ENCODE assay signal across 21 mouse cellular contexts in genomic region chr2:157263101-157263500, GRCm38 (mm10). TPM values are rescaled to one million over a fixed set of nuclear protein-coding genes. Genes with fewer than 3 reads are reported as not detected.
DNase-seq lines count a peak whose midpoint lies in the region; ATAC-seq and TF ChIP-seq lines count a peak whose summit lies in the region.
"Had no signal": no experiment of that assay in that cellular context is flagged by ENCODE, and none has a peak within 500 bp of the region (broad histone marks: within the 10 kb centered on the region; RNA-seq: fewer than 3 reads in every experiment).

No protein-coding gene starts in this region.

- H3K9ac ChIP-seq in midbrain, postnatal 0 days (replicated peaks; ENCODE audit: low read length, poor library complexity, severe bottlenecking) = no peak overlapping the region
- H3K9ac ChIP-seq in midbrain, embryonic 15.5 days = no peak overlapping the region
- H3K9ac ChIP-seq: embryonic facial prominence, embryonic 15.5 days; hindbrain, embryonic 14.5 days had no signal

- no peak overlapping the region for H3K4me2 ChIP-seq in midbrain, postnatal 0 days (ENCODE audit: low read depth, low read length, poor library complexity, severe bottlenecking)
- H3K4me2 ChIP-seq in midbrain, embryonic 15.5 days = no peak overlapping the region
- H3K4me2 ChIP-seq: embryonic facial prominence, embryonic 15.5 days; hindbrain, embryonic 14.5 days had no signal

- no peak for ATAC-seq in midbrain, postnatal 0 days (ENCODE audit: low FRiP score)
- ATAC-seq in midbrain, embryonic 15.5 days (replicated peaks) = no peak
- ATAC-seq in megakaryocyte-erythroid progenitor cell, adult 5-6 weeks (replicated peaks; ENCODE audit: low FRiP score, low TSS enrichment, poor library complexity, severe bottlenecking) = no peak
- ATAC-seq: CD4-positive, CD25-positive, alpha-beta regulatory T cell, adult 4 months; forebrain, embryonic 16.5 days had no signal

- no peak for TF ChIP-seq CTCF in midbrain, postnatal 0 days (IDR thresholded peaks at IDR 0.05)

- intact Hi-C loops in heart, postnatal 10 days (cut with DNase I) = no loop called here

- no peaks in the 10 kb centered on the region for H3K4me1 ChIP-seq in midbrain, postnatal 0 days (ENCODE audit: insufficient read depth, low read length)
- H3K4me1 ChIP-seq in midbrain, embryonic 15.5 days = no peaks in the 10 kb centered on the region
- H3K4me1 ChIP-seq: embryonic facial prominence, embryonic 15.5 days; heart, embryonic 10.5 days had no signal

- peak; percentile 68 to 75 for DNase-seq in cerebellum, postnatal 10 days
- DNase-seq in cerebellum, adult 11-12 months = no peak
- peak; percentile 9 to 18 for DNase-seq in heart, postnatal 10 days
- DNase-seq in heart, adult 9 months (ENCODE audit: low spot score in 2 of 2) = no peak
- peak; percentile 27 for DNase-seq in midbrain, postnatal 0 days (ENCODE audit: low spot score)
- DNase-seq in gonadal fat pad, adult 2 months (ENCODE audit: low read depth) = peak; percentile 95
- DNase-seq: adrenal gland, postnatal 14 days; B cell, adult 2 months; cerebellum, adult 2 months; cerebellum, postnatal 25 days; gastrocnemius, adult 2 months; gastrocnemius, postnatal 25 days; kidney, adult 2 months had no signal

- 88% methylated on average over 1 of the region's 1 CpGs for WGBS in midbrain, postnatal 0 days
- WGBS in midbrain, embryonic 15.5 days = 85% methylated on average over 1 of the region's 1 CpGs

- H3K4me3 ChIP-seq in midbrain, postnatal 0 days (ENCODE audit: low read depth, low read length) = no peak overlapping the region
- no peak overlapping the region for H3K4me3 ChIP-seq in midbrain, embryonic 15.5 days
- H3K4me3 ChIP-seq: embryonic facial prominence, embryonic 15.5 days; erythroblast, embryonic 14.5 days; gastrocnemius, adult 2 months; heart, embryonic 10.5 days had no signal

- H3K27me3 ChIP-seq in midbrain, postnatal 0 days (ENCODE audit: insufficient read depth, low read length) = no peaks in the 10 kb centered on the region
- H3K27me3 ChIP-seq in midbrain, embryonic 15.5 days (replicated peaks) = no peaks in the 10 kb centered on the region
- H3K27me3 ChIP-seq: embryonic facial prominence, embryonic 15.5 days had no signal

- H3K9me3 ChIP-seq in midbrain, postnatal 0 days (ENCODE audit: low read length) = no peaks in the 10 kb centered on the region
- H3K9me3 ChIP-seq in midbrain, embryonic 15.5 days = no peaks in the 10 kb centered on the region
- H3K9me3 ChIP-seq: embryonic facial prominence, embryonic 15.5 days; heart, embryonic 10.5 days had no signal

- no peaks in the 10 kb centered on the region for H3K36me3 ChIP-seq in midbrain, postnatal 0 days (ENCODE audit: insufficient read depth, low read length)
- no peaks in the 10 kb centered on the region for H3K36me3 ChIP-seq in midbrain, embryonic 15.5 days (replicated peaks)
- H3K36me3 ChIP-seq: embryonic facial prominence, embryonic 15.5 days; heart, embryonic 10.5 days had no signal

- H3K27ac ChIP-seq in midbrain, postnatal 0 days (ENCODE audit: low read depth, low read length) = no peak overlapping the region
- no peak overlapping the region for H3K27ac ChIP-seq in midbrain, embryonic 15.5 days
- H3K27ac ChIP-seq: embryonic facial prominence, embryonic 15.5 days; gastrocnemius, adult 2 months; heart, embryonic 10.5 days; hindbrain, embryonic 14.5 days had no signal

RNA-seq across cellular contexts. Expression of gene Rpn2, which starts 15.7 kb away (rescaled TPM):
- 100 to 1,000 TPM; 106 to 108 TPM for total RNA-seq in heart, postnatal 10 days (2021)
- 233 and 242 TPM in 2 replicates for total RNA-seq in midbrain, postnatal 0 days (2014; rRNA removed)
- polyA plus RNA-seq in midbrain, postnatal 0 days (2015; fragmentation: Nextera tagmentation; extraction: Ambion mirVana) = 193 and 204 TPM in 2 replicates
- 215 and 218 TPM in 2 replicates for polyA plus RNA-seq in midbrain, embryonic 15.5 days (2015; fragmentation: Nextera tagmentation; extraction: Ambion mirVana)
- 449 and 499 TPM in 2 replicates for polyA plus RNA-seq in gonadal fat pad, adult 2 months (2012; rRNA removed)
- total RNA-seq in megakaryocyte-erythroid progenitor cell, adult 5-6 weeks (2014; fragmentation: Nextera tagmentation) = 179 and 198 TPM in 2 replicates
- total RNA-seq in megakaryocyte-erythroid progenitor cell, adult 5-6 weeks (2017) = 158 and 221 TPM in 2 replicates

RNA-seq across cellular contexts. Expression of gene Mroh8, which starts 16.2 kb away (rescaled TPM):
- under 1 TPM; 0.17 to 0.42 TPM for total RNA-seq in heart, postnatal 10 days (2021)
- 0.09 and 0.66 TPM in 2 replicates for total RNA-seq in midbrain, postnatal 0 days (2014; rRNA removed)
- 0.44 and 0.47 TPM in 2 replicates for polyA plus RNA-seq in midbrain, postnatal 0 days (2015; fragmentation: Nextera tagmentation; extraction: Ambion mirVana)
- polyA plus RNA-seq in midbrain, embryonic 15.5 days (2015; fragmentation: Nextera tagmentation; extraction: Ambion mirVana) = 0.50 and 0.74 TPM in 2 replicates
- 0.22 and 0.51 TPM in 2 replicates for polyA plus RNA-seq in gonadal fat pad, adult 2 months (2012; rRNA removed)
- not detected in 2 replicates for total RNA-seq in megakaryocyte-erythroid progenitor cell, adult 5-6 weeks (2014; fragmentation: Nextera tagmentation)
- 0.34 TPM in 1 of 2 replicates, not detected in the other for total RNA-seq in megakaryocyte-erythroid progenitor cell, adult 5-6 weeks (2017)
- total RNA-seq: adrenal gland, postnatal 14 days had no signal
- polyA plus RNA-seq: CD4-positive, CD25-positive, alpha-beta regulatory T cell, adult 4 months; erythroblast, embryonic 14.5 days had no signal

RNA-seq across cellular contexts. Expression of gene Rbl1, which starts 58.8 kb away (rescaled TPM):
- total RNA-seq in heart, postnatal 10 days (2021) = 1 to 10 TPM; 8.7 to 9.2 TPM
- 6.7 and 8.0 TPM in 2 replicates for total RNA-seq in midbrain, postnatal 0 days (2014; rRNA removed)
- 3.1 and 3.8 TPM in 2 replicates for polyA plus RNA-seq in midbrain, postnatal 0 days (2015; fragmentation: Nextera tagmentation; extraction: Ambion mirVana)
- polyA plus RNA-seq in midbrain, embryonic 15.5 days (2015; fragmentation: Nextera tagmentation; extraction: Ambion mirVana) = 6.2 and 6.3 TPM in 2 replicates
- polyA plus RNA-seq in gonadal fat pad, adult 2 months (2012; rRNA removed) = 4.0 and 4.5 TPM in 2 replicates
- 61.3 and 76.0 TPM in 2 replicates for total RNA-seq in megakaryocyte-erythroid progenitor cell, adult 5-6 weeks (2014; fragmentation: Nextera tagmentation)
- 78.7 and 83.2 TPM in 2 replicates for total RNA-seq in megakaryocyte-erythroid progenitor cell, adult 5-6 weeks (2017)

Comparison
In these comparisons a context has a peak if more than half of its experiments do, and no peak if none do; other contexts are left out.
1. DNase-seq: peak in cerebellum, postnatal 10 days (2 of 2), heart, postnatal 10 days (2 of 2), midbrain, postnatal 0 days (single experiment) and gonadal fat pad, adult 2 months (single experiment); none in cerebellum, adult 11-12 months (single experiment) and heart, adult 9 months (0 of 2).